Mouse (Mus musculus) lung, postnatal 0 days (tissue): ENCODE data around the gene Cntnap5c. TPM values are rescaled to one million over a fixed set of nuclear protein-coding genes. Genes with fewer than 3 reads are reported as not detected.

Source experiments
- ATAC-seq: fragments of 200-750 bp; cut with Nextera tagmentation; 2 replicates; pipeline ENCODE4 v1.8.0; 2017; ENCODE audit warnings: moderate library complexity
- DNase-seq: peaks from one replicate; pipeline ENCODE4 v3.0.0-alpha.2; 2016; ENCODE audit warnings: low spot score
- H3K27ac ChIP-seq: fragments of 300-500 bp; sonication (generic); 2 replicates; pipeline ENCODE4 v1.5.1; 2014; ENCODE audit warnings: antibody characterized with exemption, mild to moderate bottlenecking, low read length, mixed read lengths
- H3K27me3 ChIP-seq: fragments of 300-500 bp; sonication (generic); replicated peaks from 2 replicates; pipeline ENCODE4 v1.6.1; 2014; ENCODE audit warnings: low read length, mixed read lengths; ENCODE audit not compliant: insufficient read depth
- H3K36me3 ChIP-seq: fragments of 300-500 bp; sonication (generic); 2 replicates; pipeline ENCODE4 v1.6.1; 2014; ENCODE audit warnings: low read length, mixed read lengths; ENCODE audit not compliant: insufficient read depth
- H3K4me1 ChIP-seq: fragments of 300-500 bp; sonication (generic); 2 replicates; pipeline ENCODE4 v1.6.1; 2014; ENCODE audit warnings: antibody characterized with exemption, low read depth, low read length, mixed read lengths; ENCODE audit not compliant: insufficient read depth
- H3K4me2 ChIP-seq: fragments of 300-500 bp; sonication (generic); replicated peaks from 2 replicates; pipeline ENCODE4 v1.6.1; 2014; ENCODE audit warnings: low read depth, mild to moderate bottlenecking, low read length, moderate library complexity, mixed read lengths
- H3K4me3 ChIP-seq: fragments of 300-500 bp; sonication (generic); 2 replicates; pipeline ENCODE4 v1.5.1; 2014; ENCODE audit warnings: low read depth, low read length
- H3K9ac ChIP-seq: fragments of 300-500 bp; sonication (generic); replicated peaks from 2 replicates; pipeline ENCODE4 v1.6.1; 2014; ENCODE audit warnings: low read depth, mild to moderate bottlenecking
- H3K9me3 ChIP-seq: fragments of 300-500 bp; sonication (generic); 2 replicates; pipeline ENCODE4 v1.6.1; 2016; ENCODE audit warnings: low read length, mixed read lengths
- CTCF ChIP-seq: IDR thresholded peaks from 2 replicates; pipeline ENCODE4 v1.5.1; 2016; ENCODE audit warnings: antibody characterized with exemption, mild to moderate bottlenecking
- EP300 ChIP-seq: IDR thresholded peaks from 2 replicates; pipeline ENCODE4 v1.6.1; 2016; ENCODE audit warnings: antibody characterized with exemption, mild to moderate bottlenecking, control low read depth
- WGBS: fragments of 180-500 bp; shearing (Covaris S2); extraction: QIAGEN DNeasy Blood & Tissue Kit; methylation state at CpG from one replicate; pipeline ENCODE4 v1.1.7; 2014; 5-methylcytosine and 5-hydroxymethylcytosine counted together
- polyA plus RNA-seq: library from polyadenylated mRNA; unstranded; fragments of >200 nt; fragmentation: Nextera tagmentation; extraction: Ambion mirVana; gene quantifications from 2 replicates; pipeline ENCODE4 v1.2.1, GENCODE M21; 2015

The Cntnap5c gene
- polyA plus RNA-seq, 1 experiment from 2014 or later: not detected

GRCm38 (mm10) chr17:58356224-58356623, 586.9 kb downstream of the Cntnap5c start:
- 46% methylated on average over 2 of the region's 2 CpGs for WGBS
- no peaks in the 10 kb centered on the region for H3K36me3 ChIP-seq
- no peak for TF ChIP-seq EP300
- no peak for TF ChIP-seq CTCF
- H3K4me3 ChIP-seq: no peak overlapping the region
- H3K9me3 ChIP-seq: no peaks in the 10 kb centered on the region
- no peaks in the 10 kb centered on the region for H3K27me3 ChIP-seq
- no peak overlapping the region for H3K4me2 ChIP-seq
- H3K27ac ChIP-seq: no peak overlapping the region
- no peak overlapping the region for H3K9ac ChIP-seq
- H3K4me1 ChIP-seq: no peaks in the 10 kb centered on the region
- ATAC-seq (no peak), DNase-seq (no peak)

GRCm38 (mm10) chr17:58363582-58364267, 594.4 kb downstream of the Cntnap5c start:
- 75% methylated on average over 4 of the region's 4 CpGs for WGBS
- no peaks in the 10 kb centered on the region for H3K27me3 ChIP-seq
- no peak for ATAC-seq

GRCm38 (mm10) chr17:58370089-58370488, 600.7 kb downstream of the Cntnap5c start:
- Histone ChIP-seq H3K27me3 (no peaks in the 10 kb centered on the region), H3K4me1 (no peaks in the 10 kb centered on the region), H3K4me2 (no peak overlapping the region), H3K9ac (no peak overlapping the region), H3K27ac (no peak overlapping the region), H3K4me3 (no peak overlapping the region), H3K36me3 (no peaks in the 10 kb centered on the region), H3K9me3 (no peaks in the 10 kb centered on the region)
- no peak for TF ChIP-seq EP300
- TF ChIP-seq CTCF: no peak
- DNase-seq (no peak), ATAC-seq (no peak)

More at GRCm38 (mm10) chr17:58363582-58364267, 594.4 kb downstream of the Cntnap5c start:
- no peaks in the 10 kb centered on the region for H3K36me3 ChIP-seq
- no peaks in the 10 kb centered on the region for H3K9me3 ChIP-seq
- TF ChIP-seq CTCF (no peak), EP300 (no peak)
- no peak overlapping the region for H3K4me3 ChIP-seq
- H3K27ac ChIP-seq: no peak overlapping the region
- H3K4me2 ChIP-seq: no peak overlapping the region
- no peaks in the 10 kb centered on the region for H3K4me1 ChIP-seq
- DNase-seq: no peak
- no peak overlapping the region for H3K9ac ChIP-seq

GRCm38 (mm10) chr17:58407769-58408168, 638.4 kb downstream of the Cntnap5c start:
- Histone ChIP-seq H3K36me3 (no peaks in the 10 kb centered on the region), H3K9me3 (no peaks in the 10 kb centered on the region), H3K4me3 (no peak overlapping the region), H3K27me3 (no peaks in the 10 kb centered on the region), H3K4me2 (no peak overlapping the region), H3K27ac (no peak overlapping the region), H3K9ac (no peak overlapping the region), H3K4me1 (no peaks in the 10 kb centered on the region)
- ATAC-seq (no peak), DNase-seq (no peak)
- TF ChIP-seq EP300 (no peak), CTCF (no peak)

- TF ChIP-seq CTCF: no peak
- TF ChIP-seq EP300: no peak
- no peaks in the 10 kb centered on the region for H3K27me3 ChIP-seq
- H3K36me3 ChIP-seq: no peaks in the 10 kb centered on the region
- H3K27ac ChIP-seq: no peak overlapping the region
- H3K4me3 ChIP-seq: no peak overlapping the region
- no peaks in the 10 kb centered on the region for H3K9me3 ChIP-seq
- no peak overlapping the region for H3K4me2 ChIP-seq
- H3K9ac ChIP-seq: no peak overlapping the region
- 50% methylated on average over 1 of the region's 1 CpGs for WGBS
- H3K4me1 ChIP-seq: no peaks in the 10 kb centered on the region
- DNase-seq: no peak
- no peak for ATAC-seq
Measured at GRCm38 (mm10) chr17:58408756-58409155, 639.4 kb downstream of the Cntnap5c start.

- DNase-seq: no peak
- no peak overlapping the region for H3K4me2 ChIP-seq
- no peak overlapping the region for H3K27ac ChIP-seq
- H3K9ac ChIP-seq: no peak overlapping the region
- no peaks in the 10 kb centered on the region for H3K4me1 ChIP-seq
- ATAC-seq: no peak
- no peaks in the 10 kb centered on the region for H3K36me3 ChIP-seq
- H3K27me3 ChIP-seq: no peaks in the 10 kb centered on the region
- TF ChIP-seq EP300 (no peak), CTCF (no peak)
- no peaks in the 10 kb centered on the region for H3K9me3 ChIP-seq
- H3K4me3 ChIP-seq: no peak overlapping the region
Measured at GRCm38 (mm10) chr17:58437443-58437842, 668.1 kb downstream of the Cntnap5c start.

Other genes with a start within 250 kb of the Cntnap5c start
- gene Vmn2r120, start 224.1 kb upstream of the Cntnap5c start, polyA plus RNA-seq: not detected in 2 replicates
- gene Gm21834, start 27.4 kb upstream of the Cntnap5c start, polyA plus RNA-seq: not detected in 2 replicates